Mouse (Mus musculus): ENCODE data around the gene Uts2r.

The Uts2r gene

DNA sequence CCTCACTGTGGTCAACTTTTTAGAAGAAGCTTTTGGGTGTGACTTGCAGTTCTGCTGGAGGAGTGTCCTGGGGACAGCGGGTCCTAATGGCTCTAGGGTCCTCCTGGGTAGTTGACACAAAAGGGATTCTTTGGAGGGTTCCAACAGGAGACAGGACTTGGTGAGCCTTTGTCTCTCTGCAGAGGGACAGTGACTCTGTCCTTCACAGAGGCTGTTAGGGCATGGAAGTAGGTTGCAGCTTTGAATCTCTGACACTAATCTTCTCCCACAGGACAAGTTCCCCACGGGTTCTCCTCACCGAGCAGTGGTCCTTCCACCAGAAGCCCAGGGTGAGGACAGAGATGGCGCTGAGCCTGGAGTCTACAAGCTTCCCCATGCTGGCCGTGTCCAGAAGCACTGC lies at the start of gene Uts2r:
Uts2r (plus strand) TSS at position 301 of the 400 bp plus-strand sequence.
- no peak for DNase-seq (ENCODE audit: extremely low read depth, low read depth)

DNA sequence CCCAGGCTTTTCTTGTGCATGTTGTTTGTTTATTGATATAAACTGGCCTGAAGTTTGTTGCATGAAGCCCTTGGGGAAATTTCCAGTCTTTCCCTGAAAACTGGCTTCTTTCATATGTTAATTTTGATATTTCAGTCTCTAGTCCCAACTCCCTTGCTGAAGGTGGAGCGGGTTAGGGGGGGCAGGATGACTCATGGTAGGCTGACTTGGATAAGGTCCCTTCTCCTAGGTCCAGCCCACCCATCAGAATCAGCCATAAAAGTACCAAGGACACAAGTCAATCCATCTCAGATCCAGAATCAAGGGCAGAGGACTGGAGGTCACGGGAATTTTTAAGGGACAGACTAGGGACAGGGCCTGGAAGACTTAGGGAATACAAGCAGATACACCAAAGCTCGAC lies 49.0 kb upstream of the Uts2r start:
- DNase-seq (ENCODE audit: extremely low read depth, low read depth) = no peak

DNA sequence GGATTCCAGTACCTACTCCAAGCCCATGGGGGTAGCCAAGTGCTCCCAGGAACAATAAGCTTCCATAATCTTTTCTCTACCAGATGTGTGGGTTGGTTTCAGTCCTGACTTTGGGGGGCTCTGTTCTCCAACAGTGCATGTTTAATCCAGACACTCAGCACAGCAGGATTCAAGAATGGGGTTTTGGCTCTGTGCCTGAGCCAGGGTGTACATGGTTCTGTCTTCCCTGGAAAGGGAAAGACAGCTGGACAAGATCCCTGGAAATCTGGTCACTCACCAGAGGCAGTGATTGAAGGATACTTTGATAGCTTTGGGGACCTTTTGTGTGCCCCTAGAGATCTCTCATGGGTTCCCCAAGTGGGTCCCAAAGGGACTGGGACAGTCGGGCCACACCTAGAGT lies 48.5 kb upstream of the Uts2r start:
- DNase-seq (ENCODE audit: extremely low read depth, low read depth) = no peak

DNA sequence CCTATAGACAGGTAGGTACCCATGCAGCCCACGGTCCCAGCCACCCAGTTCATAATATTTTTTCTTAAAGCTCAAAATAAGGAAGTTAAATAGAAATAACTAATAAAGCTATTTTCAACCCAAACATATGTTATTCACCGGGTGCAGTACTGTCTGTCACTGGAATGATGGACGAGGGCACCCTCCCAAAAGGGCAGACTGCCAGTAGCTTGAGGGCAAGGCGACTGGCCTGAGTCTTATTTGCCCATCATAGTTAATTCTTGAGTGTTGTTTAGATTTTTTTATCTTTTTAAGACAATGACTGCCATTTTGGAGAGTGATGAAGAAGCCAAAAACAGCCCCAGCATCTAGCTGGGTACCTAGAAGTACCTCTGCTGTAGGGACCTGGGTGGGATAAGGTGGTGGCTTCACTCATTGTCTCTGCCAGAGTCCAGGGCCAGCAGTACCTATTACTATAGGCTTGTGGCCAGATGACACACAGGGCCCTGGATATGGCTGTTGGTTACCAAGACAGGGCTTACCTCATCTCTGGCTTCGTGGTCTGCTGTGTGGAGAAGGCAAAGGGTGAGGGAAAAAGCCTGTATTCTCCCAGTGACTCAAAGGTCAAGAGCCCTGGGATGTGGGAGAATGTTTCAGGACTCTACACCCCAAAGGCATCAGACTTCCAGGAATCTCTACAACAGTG lies 47.8 kb upstream of the Uts2r start:
- no peak for DNase-seq (ENCODE audit: extremely low read depth, low read depth)

DNA sequence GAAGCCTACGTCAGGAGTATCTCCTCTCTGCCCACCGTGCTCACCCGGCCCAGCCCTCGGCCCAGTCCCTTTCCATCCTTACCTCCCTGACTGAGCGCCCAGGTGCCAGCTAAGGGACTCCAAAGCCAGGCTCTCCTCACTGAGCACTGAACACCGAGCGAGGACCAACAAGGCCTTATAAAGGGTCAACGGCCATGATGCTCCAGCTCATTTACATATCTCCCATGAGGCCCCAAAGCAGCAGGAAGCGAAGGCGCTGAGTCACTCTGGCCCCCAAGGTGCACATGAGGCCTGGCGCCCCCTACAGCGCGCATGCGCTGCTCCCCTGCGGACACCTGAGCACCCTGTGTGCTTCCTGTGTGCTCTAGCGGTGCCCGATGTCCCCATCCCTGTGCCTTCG lies 42.0 kb upstream of the Uts2r start:
- DNase-seq (ENCODE audit: extremely low read depth, low read depth) = peak; percentile 79

DNA sequence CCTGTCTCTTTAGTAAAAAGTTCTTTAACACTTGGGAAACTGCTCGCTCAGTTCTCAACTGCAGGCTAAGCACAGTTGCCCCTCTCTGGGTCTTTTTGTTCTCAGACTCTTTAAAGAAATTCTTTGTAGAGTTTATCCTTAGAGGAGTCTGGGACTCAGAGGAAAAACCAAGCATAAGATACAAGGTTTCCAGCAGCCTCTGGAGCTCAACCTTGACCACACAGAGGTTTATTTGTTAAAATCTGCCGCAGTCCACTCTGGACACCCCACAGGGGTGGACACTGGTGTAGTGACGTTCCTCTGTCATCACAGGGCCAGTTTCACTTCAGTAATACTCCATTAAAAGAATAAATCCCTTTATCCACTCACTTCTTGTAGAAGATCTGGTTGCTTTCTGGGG lies 41.5 kb upstream of the Uts2r start, which contains the start of gene Tex19.2:
Tex19.2 (minus strand) TSS at position 101 of the 400 bp plus-strand sequence.
- no peak for DNase-seq (ENCODE audit: extremely low read depth, low read depth)

DNA sequence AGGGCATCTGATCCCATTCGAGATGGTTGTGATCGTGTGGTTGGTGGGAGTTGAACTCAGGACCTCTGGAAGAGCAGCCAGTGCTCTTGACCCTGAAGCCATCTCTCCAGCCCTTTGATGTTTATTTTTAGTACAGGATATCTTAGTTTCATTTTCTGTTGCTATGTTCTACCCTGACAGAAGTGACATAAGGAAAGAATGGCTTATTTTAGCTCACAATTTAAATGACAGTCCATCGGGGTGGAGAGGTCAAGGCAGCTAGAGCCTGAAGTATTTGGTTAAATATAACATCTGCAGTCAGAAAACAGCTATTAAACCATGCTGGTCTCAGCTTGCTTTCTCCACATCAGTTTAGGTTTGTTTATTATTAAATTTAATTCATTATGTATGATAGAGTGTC lies 38.9 kb upstream of the Uts2r start:
- DNase-seq (ENCODE audit: extremely low read depth, low read depth) = no peak

DNA sequence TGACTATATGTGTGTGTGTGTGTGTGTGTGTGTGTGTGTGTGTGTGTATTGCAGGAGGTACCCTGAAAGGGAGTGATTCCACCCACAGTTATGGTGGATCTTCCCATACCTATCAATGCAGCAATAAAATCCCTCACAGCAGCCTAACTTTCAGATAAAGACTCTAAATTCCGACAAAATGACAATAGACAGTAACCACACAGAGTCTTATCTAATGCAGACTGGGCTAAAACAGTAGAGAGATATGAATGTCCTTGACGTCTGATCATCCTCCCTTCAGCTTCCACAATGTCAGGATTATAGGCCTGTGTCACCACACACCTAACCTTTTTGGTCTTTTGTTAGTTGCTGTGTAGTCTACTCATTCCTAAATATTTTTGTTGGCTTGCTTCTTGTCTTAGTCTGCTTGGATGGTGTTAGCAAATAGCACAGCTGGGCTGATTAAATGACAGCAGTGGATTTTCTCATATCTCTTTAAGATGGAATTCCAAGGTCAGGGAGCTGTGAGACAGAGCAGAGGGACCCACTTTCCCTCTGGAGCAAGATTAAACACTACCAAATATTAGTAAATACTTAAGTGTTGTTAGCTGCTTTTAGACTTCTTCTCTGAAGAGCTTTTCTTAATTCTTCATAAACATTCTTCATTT lies 37.9 kb upstream of the Uts2r start:
- DNase-seq (ENCODE audit: extremely low read depth, low read depth) = no peak

DNA sequence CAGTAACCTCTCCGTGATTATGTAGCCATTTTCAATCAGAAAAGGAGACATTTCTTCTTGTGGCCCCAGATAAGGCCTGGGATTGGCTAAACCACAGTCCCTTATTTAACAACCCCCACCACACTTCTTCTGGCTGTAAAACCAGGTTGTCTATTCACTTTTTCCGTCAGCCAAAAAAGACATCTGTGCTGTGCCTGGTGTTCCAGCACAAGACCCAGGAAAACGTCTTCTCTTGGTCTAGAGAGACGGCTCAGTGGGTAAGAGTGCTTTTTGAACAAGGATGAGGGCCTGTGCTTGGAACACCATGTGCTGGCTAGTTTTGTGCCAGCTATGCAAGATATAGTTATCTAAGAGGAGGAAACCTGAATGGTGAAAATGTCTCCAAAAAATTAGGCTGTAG lies 36.6 kb upstream of the Uts2r start:
- no peak for DNase-seq (ENCODE audit: extremely low read depth, low read depth)

DNA sequence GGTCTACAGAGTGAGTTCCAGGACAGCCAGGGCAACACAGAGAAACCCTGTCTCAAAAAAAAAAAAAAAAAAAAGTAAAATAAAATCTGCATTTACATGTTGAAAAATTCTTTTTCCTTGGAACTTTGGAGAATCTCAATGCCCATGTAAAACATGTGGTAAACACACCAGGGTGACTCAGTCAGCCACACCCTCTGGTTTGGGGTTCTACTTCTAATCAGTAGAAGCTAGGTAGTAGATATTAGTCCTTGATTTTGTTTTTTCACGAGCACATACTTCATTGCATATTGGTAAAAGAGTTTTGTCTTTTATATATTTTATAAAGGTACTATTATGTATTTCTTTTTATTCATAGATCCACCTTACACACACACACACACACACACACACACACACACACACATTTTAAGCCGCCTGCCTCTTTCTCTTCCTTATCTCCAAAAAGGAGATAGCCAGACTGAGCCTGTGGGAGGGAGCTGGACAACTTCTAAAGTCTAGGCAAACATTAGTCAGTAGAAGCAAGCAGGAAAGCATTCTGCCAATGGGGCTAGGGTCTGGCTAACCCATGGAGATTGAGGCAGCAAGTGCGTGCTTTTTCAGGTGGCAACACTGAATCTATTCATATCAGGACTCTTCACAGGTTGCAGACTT lies 34.4 kb upstream of the Uts2r start:
- DNase-seq (ENCODE audit: extremely low read depth, low read depth) = no peak

DNA sequence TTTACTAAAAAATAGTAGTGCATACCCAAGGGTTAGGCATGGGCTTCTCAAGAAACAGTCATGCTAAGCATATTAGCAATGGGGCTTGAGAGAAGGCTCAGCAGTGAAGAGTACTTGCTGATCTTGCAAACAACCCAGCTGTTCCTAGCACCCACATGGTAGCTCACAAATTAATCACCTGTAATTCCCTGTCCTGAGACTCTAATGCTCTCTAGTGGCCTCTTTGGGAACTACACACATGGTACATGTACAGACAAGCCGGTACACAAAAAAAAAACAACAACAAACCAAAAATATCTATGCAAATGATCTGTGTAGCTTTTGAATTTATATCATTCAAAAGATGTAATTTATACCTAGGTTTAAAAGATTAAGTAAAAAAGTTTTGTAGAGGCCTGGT lies 33.7 kb upstream of the Uts2r start:
- peak; percentile 57 for DNase-seq (ENCODE audit: extremely low read depth, low read depth)

DNA sequence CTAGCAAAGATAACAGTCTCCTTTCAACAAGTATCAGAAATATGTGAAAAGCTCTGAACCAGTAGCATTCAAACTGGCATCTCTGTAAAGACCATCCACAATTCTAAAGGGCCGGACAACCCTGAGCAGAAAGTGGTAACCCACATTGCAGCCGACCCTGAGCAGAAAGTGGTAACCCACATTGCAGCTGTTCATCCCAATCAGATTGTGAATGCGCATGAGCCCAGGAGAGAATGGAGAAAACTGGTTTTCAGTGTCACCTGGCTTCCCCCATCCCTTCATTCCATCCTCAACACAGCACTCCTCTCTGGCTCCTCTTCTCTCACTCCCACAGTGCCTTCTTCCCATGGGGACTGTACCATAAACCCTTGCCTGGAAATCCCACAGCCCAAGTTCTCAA lies 32.6 kb upstream of the Uts2r start:
- DNase-seq (ENCODE audit: extremely low read depth, low read depth) = no peak

DNA sequence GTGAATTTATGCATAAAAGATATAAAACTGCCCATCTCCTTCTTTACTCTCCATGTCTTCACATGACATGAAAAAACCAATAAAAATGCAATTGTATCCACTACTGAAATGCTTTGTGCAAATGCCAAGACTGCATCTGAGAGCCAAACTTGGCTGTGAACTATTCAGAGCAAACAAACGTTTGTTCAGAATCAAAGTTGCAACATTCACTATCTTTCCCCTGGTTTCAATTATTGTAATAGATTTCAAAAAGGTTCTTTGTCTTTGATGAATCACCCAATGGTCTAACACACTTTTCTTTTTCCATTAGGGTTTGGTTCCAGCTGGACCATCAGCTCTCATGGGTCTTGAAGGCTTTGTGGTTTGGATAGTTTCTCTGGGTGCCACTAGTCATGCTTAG lies 30.5 kb upstream of the Uts2r start:
- no peak for DNase-seq (ENCODE audit: extremely low read depth, low read depth)

DNA sequence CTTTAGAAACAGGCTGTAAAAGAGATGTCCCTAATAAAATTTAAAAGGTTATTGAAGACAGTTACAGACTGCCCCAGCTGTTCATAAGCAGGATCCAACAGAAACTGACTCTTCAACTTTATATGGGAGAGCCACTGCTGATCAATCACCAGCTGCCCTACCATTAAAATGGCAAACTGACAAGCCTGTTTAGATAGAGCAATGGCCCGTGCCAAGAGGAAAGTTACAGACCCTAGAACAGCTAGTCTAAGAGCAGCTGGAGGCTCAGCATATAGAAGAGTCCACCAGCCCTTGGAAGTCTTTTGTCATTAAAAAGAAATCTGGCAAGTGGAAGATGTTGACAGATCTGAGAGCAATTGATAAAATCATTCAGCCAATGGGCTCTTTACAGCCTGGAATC lies 25.5 kb upstream of the Uts2r start:
- DNase-seq (ENCODE audit: extremely low read depth, low read depth) = no peak

DNA sequence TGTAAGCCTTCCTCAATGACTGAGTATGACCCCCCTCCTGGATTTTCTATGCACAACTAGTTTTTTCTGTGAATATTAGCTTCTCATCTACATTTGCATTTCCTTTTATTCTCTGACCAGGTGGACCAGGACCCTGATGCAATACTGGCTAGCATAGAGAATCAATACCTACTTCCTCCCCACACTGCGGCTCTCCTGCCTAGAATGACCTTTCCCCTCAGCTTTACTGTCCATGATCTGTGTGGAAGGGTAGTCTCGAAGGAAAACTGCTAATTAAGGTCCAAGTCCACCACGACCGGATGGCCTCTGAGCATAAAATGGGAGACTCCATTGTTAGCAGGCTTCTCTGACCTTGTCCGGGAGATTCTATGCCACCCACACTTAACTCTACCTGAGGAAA lies 22.4 kb upstream of the Uts2r start:
- DNase-seq (ENCODE audit: extremely low read depth, low read depth) = no peak

DNA sequence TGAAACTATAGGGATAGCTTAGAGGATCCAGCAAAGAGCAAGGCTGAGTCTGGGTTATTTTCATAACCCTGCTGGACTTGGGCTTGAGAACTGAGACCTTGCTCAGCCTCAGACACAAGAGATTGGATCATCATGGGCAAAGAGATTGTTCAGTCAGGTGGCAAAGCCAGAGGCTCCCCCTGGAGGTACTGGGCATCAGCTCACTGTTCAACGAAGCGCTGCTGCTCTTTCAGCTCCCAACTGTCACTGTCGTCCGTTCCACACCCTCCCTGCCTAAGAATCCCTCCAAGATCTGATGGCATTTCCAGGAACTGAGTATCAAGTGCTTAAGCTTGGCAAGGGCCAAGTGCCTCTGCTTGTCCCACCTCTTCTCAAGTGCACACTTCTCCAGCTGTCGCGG lies 21.3 kb upstream of the Uts2r start:
- DNase-seq (ENCODE audit: extremely low read depth, low read depth) = no peak

DNA sequence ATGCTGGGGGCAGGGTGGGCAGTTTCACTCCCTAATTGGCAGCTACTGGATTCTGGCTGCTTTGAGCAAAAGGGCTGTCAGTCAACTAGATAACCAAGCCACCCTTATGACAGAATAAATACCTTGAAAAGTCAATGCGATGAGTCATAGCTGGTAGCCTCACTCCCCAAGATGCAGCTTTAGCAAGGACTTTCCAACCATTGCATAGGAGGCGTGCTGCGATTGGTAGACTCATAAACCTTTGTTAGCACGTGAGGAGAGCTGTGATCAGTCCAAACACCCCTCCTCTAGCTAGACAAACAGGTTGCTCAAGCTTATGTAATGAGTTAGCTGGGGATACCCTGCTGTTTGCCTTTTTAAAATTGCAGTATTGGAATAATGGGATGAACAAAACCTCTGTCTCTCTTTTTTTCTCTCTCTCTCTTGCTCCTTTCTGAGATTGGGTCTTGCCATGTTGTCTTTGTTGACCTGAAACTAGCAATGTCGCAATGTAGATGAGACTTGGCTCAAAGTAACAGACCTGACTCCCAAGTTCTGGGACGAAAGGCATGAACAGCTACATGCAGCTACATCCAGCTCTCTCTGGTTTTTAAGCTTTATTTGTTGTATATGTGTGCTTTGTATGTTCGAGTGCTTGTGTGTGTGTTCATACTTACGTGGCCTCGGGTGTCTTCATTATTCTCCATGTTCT lies 16.6 kb upstream of the Uts2r start:
- no peak for DNase-seq (ENCODE audit: extremely low read depth, low read depth)

DNA sequence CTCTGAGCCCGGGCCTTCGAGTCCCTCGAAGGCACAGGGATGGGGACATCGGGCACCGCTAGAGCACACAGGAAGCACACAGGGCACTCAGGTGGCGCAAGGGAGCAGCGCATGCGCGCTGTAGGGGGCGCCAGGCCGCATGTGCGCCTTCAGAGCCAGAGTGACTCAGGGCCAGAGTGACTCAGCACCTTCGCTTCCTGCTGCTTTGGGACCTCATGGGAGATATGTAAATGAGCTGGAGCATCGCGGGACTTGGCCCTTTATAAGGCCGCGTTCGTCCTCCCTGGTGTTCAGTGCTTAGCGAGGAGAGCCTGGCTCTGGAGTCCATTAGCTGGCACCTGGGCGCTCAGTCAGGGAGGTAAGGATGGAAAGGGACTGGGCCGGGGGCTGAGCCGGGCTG lies 14.2 kb upstream of the Uts2r start, which contains the start of gene Tex19.1:
Tex19.1 (plus strand) TSS at position 279 of the 400 bp plus-strand sequence.
- no peak for DNase-seq (ENCODE audit: extremely low read depth, low read depth)

DNA sequence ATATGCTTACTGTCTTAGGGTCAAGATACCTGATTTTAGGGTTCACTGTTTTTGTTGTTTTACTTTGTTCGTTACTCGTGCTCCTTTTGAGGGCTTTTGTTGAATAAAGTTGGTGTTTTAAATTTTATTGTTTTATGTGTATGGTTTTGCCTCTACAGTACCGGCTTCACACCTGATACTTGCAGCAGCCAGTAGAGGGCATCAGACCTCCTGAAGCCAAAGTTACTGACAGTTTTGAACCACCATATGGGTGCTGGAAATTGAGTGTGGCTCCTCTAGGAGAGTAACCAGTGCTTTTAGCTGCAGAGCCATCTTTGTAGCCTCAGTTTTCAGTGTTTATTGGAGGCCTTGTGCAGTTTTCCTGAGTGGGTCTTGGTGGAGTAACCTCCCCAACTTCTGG lies 11.9 kb upstream of the Uts2r start:
- DNase-seq (ENCODE audit: extremely low read depth, low read depth) = peak; percentile 19

DNA sequence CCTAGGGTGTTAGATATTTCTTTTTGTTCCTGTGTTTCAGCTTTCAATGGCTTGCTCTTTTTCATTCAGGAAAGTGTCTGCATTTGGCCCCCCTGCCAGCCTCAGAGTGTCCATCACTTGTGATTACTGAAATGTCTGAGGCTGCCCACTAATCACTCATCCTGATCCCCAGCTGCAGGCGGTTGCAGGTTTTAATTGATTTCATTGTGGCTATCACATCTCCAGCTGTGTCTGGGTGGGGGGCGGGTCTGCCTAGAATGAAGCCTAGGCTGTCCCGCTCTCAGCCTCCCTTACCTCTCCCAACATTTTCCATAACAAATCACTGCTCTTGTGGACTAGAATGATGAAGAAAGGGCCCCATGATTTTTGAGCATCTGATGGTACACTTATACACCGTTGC lies 5.9 kb upstream of the Uts2r start:
- DNase-seq (ENCODE audit: extremely low read depth, low read depth) = no peak

DNA sequence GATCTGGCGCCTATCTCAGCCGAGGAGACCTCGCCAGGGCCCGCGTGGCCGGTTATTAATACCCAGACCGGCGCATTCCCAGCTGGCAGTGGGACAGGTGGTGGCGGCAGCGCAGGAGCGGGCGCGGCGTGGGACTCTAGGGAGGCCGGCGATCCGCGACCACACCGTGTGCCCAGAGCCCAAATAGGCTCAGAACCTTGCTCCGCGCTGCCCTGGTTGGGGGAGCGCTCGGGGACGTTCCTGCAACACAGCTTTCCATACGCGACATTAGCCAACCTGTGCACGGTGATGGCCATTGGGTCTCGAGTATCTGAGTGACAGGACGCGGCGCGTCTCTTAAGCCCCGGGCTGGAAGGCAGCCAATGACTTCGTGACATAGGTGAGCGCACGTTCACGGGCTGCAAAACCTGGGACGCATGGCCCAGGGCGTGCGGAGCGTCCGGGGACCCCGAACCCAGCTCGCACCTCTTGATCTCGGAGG lies 3.6 kb upstream of the Uts2r start:
- no peak for DNase-seq (ENCODE audit: extremely low read depth, low read depth)
